Mouse (Mus musculus) lung, adult 2 months (tissue): ENCODE measurements around the gene Rnf43. TPM values are rescaled to one million over a fixed set of nuclear protein-coding genes. Genes with fewer than 3 reads are reported as not detected.

ENCODE experiments used
- DNase-seq: peaks from one replicate; pipeline ENCODE4 v3.0.0; 2022
- H3K4me1 ChIP-seq: fragments of 200-500 bp; 2 replicates; pipeline ENCODE4 v1.6.1; 2011; ENCODE audit warnings: low read length; ENCODE audit not compliant: control insufficient read depth, insufficient read depth
- H3K4me3 ChIP-seq: fragments of 200-500 bp; replicated peaks from 2 replicates; pipeline ENCODE3; 2011; ENCODE audit warnings: low read depth, mild to moderate bottlenecking, control low read depth, low read length; ENCODE audit errors: extremely low read depth
- CTCF ChIP-seq: fragments of 200-500 bp; IDR thresholded peaks from 2 replicates; pipeline ENCODE4 v1.5.1; 2011; ENCODE audit warnings: mild to moderate bottlenecking, low read length, control low read depth; ENCODE audit not compliant: insufficient read depth
- POLR2A ChIP-seq: fragments of 200-500 bp; IDR thresholded peaks from 2 replicates; pipeline ENCODE4 v1.6.1; 2011; ENCODE audit warnings: low read depth, mild to moderate bottlenecking, control low read depth, low read length, borderline replicate concordance; ENCODE audit errors: extremely low read depth
- WGBS: fragments of 180-500 bp; shearing (Covaris S2); methylation state at CpG from one replicate; pipeline ENCODE4 v1.1.7; 2018; 5-methylcytosine and 5-hydroxymethylcytosine counted together
- polyA plus RNA-seq: library from polyadenylated mRNA; depleted of rRNA; stranded (reverse); fragments of >200 nt; gene quantifications from 2 replicates; pipeline ENCODE4 v1.2.3, GENCODE M21; 2012

Gene Rnf43
- polyA plus RNA-seq, 1 experiment = 12.6 TPM

GRCm38 (mm10) chr11:87734346-87734745, 71.8 kb downstream of the Rnf43 start:
- WGBS = 48% methylated on average over 5 of the region's 5 CpGs
- H3K4me1 ChIP-seq = no peaks in the 10 kb centered on the region
- TF ChIP-seq POLR2A = no peak
- TF ChIP-seq CTCF = no peak
- H3K4me3 ChIP-seq = no peak overlapping the region
- DNase-seq = no peak

- 77% methylated on average over 6 of the region's 6 CpGs for whole genome bisulfite sequencing
- TF ChIP-seq CTCF (no peak), POLR2A (no peak)
- Histone ChIP-seq H3K4me3 (no peak overlapping the region), H3K4me1 (no peaks in the 10 kb centered on the region)
- no peak for DNase-seq
Observed at GRCm38 (mm10) chr11:87735691-87736090, 73.2 kb downstream of the Rnf43 start.

GRCm38 (mm10) chr11:87736647-87737134, 74.2 kb downstream of the Rnf43 start:
- peak overlapping the region; percentile 81 for H3K4me3 ChIP-seq
- TF ChIP-seq POLR2A = 0 out of 2 replicates have a peak, but pooled peaks have one; percentile 4
- no peak for TF ChIP-seq CTCF
- WGBS = 2% methylated on average over 31 of the region's 31 CpGs
- peak; percentile 64 for DNase-seq
- H3K4me1 ChIP-seq = no peaks in the 10 kb centered on the region

- Histone ChIP-seq H3K4me1 (no peaks in the 10 kb centered on the region), H3K4me3 (peak within 1 kb of the TSS; percentile 99)
- peak; percentile 95 for DNase-seq
- WGBS = under 1% methylated on average over 57 of the region's 57 CpGs
- no peak for TF ChIP-seq CTCF
- peak; percentile 94; the same call in 1 of the 2 replicates for TF ChIP-seq POLR2A
Observed at GRCm38 (mm10) chr11:87737175-87737740, 74.7 kb downstream of the Rnf43 start, which contains the start of gene Supt4a. TSS of gene Supt4a (plus strand) at chr11:87737552.

- DNase-seq = no peak
- 92% methylated on average over 3 of the region's 3 CpGs for WGBS
- no peak for TF ChIP-seq POLR2A
- TF ChIP-seq CTCF = no peak
- Histone ChIP-seq H3K4me3 (no peak overlapping the region), H3K4me1 (no peaks in the 10 kb centered on the region)
Observed at GRCm38 (mm10) chr11:87743691-87744090, 81.2 kb downstream of the Rnf43 start.

- H3K4me1 ChIP-seq = no peaks in the 10 kb centered on the region
- 65% methylated on average over 4 of the region's 4 CpGs for WGBS
- no peak for DNase-seq
- TF ChIP-seq CTCF (no peak), POLR2A (no peak)
- H3K4me3 ChIP-seq = no peak overlapping the region
Observed at GRCm38 (mm10) chr11:87744964-87745363, 82.4 kb downstream of the Rnf43 start.

GRCm38 (mm10) chr11:87745632-87746555, 83.4 kb downstream of the Rnf43 start:
- WGBS = 67% methylated on average over 9 of the region's 9 CpGs
- Histone ChIP-seq H3K4me3 (no peak overlapping the region), H3K4me1 (0 out of 2 replicates have a peak, but pooled peaks cover 2% of the 10 kb centered on the region)
- TF ChIP-seq CTCF (no peak), POLR2A (0 out of 2 replicates have a peak, but pooled peaks have one; percentile 2)
- DNase-seq = no peak

GRCm38 (mm10) chr11:87747312-87747711, 84.8 kb downstream of the Rnf43 start:
- no peak for DNase-seq
- H3K4me3 ChIP-seq = no peak overlapping the region
- 0 out of 2 replicates have a peak, but pooled peaks cover 2% of the 10 kb centered on the region for H3K4me1 ChIP-seq
- 87% methylated on average over 5 of the region's 5 CpGs for WGBS
- TF ChIP-seq POLR2A (no peak), CTCF (no peak)

- TF ChIP-seq POLR2A = no peak
- TF ChIP-seq CTCF = no peak
- WGBS = 89% methylated on average over 7 of the region's 7 CpGs
- Histone ChIP-seq H3K4me1 (0 out of 2 replicates have a peak, but pooled peaks cover 2% of the 10 kb centered on the region), H3K4me3 (no peak overlapping the region)
- no peak for DNase-seq
Observed at GRCm38 (mm10) chr11:87747716-87748115, 85.2 kb downstream of the Rnf43 start.
